Mouse (Mus musculus) Patski (cell line): ENCODE results near the gene Pde7b. TPM values are rescaled to one million over a fixed set of nuclear protein-coding genes. Genes with fewer than 3 reads are reported as not detected.

ENCODE experiments used
- ATAC-seq: fragments of 100-300 bp; one replicate; pipeline ENCODE4 v1.8.0; 2021
- CTCF ChIA-PET: fragments of 350-600 bp; sonication (Branson Sonifier 250); formaldehyde crosslinking; loops from one replicate; lab custom pipeline; 2022; ENCODE audit warnings: inconsistent platforms; lab: Charles Lee
- POLR2A ChIA-PET: fragments of 350-600 bp; sonication (Branson Sonifier 250); formaldehyde crosslinking; loops from one replicate; lab custom pipeline; 2022; ENCODE audit warnings: antibody characterized with exemption, inconsistent platforms; lab: Charles Lee
- DNase-seq: peaks from one replicate; pipeline ENCODE4 v3.0.0-alpha.2; 2011; ENCODE audit warnings: low read depth, low spot score
- H3K27me3 ChIP-seq: fragments of 371-371 bp; one replicate; pipeline ENCODE4 v1.5.1; 2021
- CTCF ChIP-seq: fragments of 100-300 bp; IDR thresholded peaks from one replicate; pipeline ENCODE4 v1.5.1; 2021
- in situ Hi-C: fragments of 300-500 bp; cut with MboI; formaldehyde crosslinking; loops from 3 replicates; pipeline ENCODE4 v1.11.1; 2018; ENCODE audit warnings: low pct_unique_long_range_greater_than_20kb, mixed read lengths
- polyA plus RNA-seq: library from polyadenylated mRNA; unstranded; gene quantifications from one replicate; pipeline ENCODE4 v1.2.3, GENCODE M21; 2021

Gene Pde7b
- polyA plus RNA-seq, 1 experiment from 2014 or later: 0.15 TPM

DNA sequence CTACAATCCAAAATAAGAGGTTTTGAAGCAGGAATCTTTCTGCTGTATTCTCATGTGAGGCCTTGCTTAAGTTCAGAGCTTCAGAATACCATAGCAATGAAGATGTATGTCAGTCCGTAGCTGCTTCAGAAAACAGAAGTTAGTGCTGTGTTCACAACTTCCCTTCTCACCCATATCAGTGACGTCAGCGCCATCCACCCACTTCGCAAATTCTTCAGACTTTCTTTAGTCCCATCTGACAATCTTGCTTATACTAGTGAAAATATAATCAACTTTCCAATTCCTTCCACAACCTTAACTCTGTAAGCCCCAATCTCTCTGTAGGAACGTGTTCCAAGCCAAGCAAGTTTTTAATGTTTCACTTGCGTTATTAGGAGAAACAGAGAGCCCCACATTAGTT, 326.7 kb downstream of the Pde7b start:
- CTCF ChIA-PET: no interaction called here
- in situ Hi-C loops: no loop called here
- H3K27me3 ChIP-seq: peaks cover 13% of the 10 kb centered on the region
- no peak for DNase-seq
- no peak for TF ChIP-seq CTCF
- POLR2A ChIA-PET: no interaction called here
- no peak for ATAC-seq

DNA sequence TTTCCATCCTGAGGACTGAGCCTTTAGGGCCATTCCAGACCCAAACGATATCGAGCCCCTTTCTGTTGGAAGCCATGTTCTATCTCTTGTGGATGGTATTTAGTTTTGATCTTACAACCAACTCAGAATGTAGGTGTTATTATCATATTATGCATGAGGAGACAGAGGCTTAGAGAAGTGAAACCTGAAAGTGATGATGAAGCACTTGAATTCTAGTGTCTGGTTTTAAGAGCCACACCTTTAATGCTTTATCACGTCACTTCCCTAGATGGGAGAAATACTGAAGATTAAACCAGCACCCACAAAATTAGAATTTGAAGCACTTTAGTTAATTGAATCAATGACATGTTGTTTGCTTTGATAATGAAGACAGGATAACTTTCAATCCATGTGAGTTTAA, 329.1 kb downstream of the Pde7b start:
- CTCF ChIA-PET: no interaction called here
- ATAC-seq (no peak), DNase-seq (no peak)
- peaks cover 13% of the 10 kb centered on the region for H3K27me3 ChIP-seq
- in situ Hi-C loops: no loop called here
- POLR2A ChIA-PET: no interaction called here
- TF ChIP-seq CTCF: no peak

DNA sequence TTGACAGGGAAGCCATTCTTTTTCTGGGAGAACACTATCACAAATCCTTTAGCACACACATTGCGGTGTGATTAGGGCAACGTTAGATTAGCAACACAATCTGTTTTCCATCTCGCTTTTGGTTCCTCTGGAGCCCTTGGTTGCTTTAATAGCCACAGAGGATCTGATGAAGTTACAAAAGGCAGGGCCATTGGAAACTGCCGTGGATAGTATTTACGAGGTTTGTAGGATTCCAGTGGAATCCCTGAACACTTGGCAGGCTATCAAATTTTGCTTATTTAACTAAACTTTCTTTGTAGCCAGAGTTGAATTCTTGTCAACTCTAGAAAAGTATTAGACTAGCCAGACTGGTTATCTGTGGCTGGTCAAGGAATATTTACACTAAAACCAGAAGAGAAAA, 330.1 kb downstream of the Pde7b start:
- no peak for DNase-seq
- ChIA-PET CTCF (no interaction called here), POLR2A (no interaction called here)
- peaks cover 13% of the 10 kb centered on the region for H3K27me3 ChIP-seq
- no peak for TF ChIP-seq CTCF
- in situ Hi-C loops: no loop called here
- ATAC-seq: no peak

DNA sequence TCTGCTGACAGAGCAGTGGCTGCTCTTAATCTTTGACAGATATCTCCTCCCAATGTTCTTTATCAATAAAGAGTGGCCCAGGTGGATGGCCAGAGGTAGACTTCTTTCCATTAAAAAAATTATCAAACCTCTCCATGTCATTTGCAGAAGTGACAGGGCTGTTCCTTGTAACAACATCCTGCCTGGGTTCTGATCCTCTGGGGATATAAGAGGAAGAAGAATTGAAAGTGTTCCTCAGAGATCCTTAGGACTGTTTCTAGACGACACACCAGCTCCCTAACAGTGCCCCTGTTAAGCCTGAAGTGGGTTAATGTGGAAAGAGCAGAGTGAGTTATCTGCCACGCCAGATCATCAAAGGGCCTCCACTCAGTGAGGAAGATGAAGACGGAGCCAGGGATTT, 334.3 kb downstream of the Pde7b start:
- no peak for DNase-seq
- ATAC-seq: no peak
- TF ChIP-seq CTCF: no peak
- POLR2A ChIA-PET: no interaction called here
- in situ Hi-C loops: no loop called here
- CTCF ChIA-PET: no interaction called here
- H3K27me3 ChIP-seq: peaks cover 8% of the 10 kb centered on the region

DNA sequence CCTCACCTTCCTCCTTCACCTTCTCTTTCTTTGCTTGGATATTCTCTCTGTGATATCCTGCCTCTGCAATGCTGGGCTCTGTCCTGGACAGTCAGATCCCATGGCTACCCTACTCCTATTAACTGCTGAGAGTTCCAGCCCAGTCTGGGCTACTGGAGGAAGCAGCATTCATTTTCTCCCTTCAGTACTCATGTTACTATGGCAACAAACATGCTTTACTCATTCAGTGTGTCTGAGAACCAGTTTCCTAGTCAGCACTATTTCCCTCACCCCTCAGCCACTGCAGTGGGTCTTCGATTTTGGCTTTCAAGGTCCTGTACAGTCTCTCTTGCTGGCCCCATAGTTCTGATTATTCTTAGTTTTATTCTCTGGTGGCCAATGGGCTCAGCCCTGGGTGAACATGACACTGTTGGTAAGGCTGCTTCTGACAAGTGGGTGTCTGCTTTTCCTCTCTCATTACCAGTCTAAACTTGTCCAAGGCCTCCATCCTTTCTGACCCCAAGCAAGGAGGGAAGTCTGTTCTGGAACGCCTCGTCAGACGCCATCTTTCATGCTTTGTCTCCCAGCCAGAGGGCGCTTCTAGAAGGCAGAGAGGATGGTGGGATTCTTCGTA, 342.0 kb downstream of the Pde7b start:
- TF ChIP-seq CTCF: no peak
- in situ Hi-C loops: no loop called here
- DNase-seq: no peak
- H3K27me3 ChIP-seq: peaks cover 8% of the 10 kb centered on the region
- ATAC-seq: no peak
- POLR2A ChIA-PET: no interaction called here
- CTCF ChIA-PET: no interaction called here

DNA sequence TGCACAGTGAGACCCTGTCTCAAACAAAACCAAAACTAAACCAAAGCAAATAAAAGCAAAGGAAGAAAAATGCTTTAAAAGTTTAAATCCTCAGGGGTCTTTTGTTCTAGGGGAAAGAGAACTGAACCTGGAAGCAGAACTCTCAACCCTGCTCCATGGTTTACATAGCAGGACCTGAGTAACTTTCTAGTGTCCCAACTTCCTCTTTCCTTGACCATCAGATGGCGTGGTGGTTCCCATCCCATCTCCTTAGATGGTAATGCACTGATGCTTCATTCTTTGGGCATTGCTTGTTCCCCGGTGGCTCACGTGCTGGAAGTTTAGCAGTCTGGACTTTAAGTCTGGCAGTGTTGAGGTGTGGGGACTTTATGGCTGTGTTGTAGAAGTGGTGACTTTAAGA, 343.5 kb downstream of the Pde7b start:
- TF ChIP-seq CTCF: no peak
- H3K27me3 ChIP-seq: peaks cover 6% of the 10 kb centered on the region
- CTCF ChIA-PET: no interaction called here
- DNase-seq: no peak
- in situ Hi-C loops: no loop called here
- ATAC-seq: no peak
- POLR2A ChIA-PET: no interaction called here

DNA sequence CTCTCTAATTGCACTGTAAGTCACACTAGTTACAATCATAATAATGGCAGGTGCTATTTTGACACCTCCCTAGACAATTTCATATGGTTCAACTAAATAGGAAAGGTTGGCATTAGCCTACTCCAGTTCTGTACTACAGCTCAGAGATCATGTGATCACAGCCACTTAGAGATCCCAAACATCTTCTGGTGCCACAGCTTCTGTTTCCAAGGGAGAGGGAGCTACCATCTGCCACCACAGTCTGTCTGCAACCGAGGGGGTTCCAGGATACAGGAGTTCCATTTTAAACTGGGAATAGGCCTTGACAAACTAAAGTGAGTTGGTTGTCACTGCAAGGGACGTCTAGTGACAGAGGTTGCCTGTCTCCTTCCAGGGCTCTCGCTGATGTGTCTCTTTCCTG, 344.1 kb downstream of the Pde7b start:
- peaks cover 9% of the 10 kb centered on the region for H3K27me3 ChIP-seq
- no peak for TF ChIP-seq CTCF
- in situ Hi-C loops: no loop called here
- ATAC-seq: no peak
- ChIA-PET POLR2A (no interaction called here), CTCF (no interaction called here)
- no peak for DNase-seq

DNA sequence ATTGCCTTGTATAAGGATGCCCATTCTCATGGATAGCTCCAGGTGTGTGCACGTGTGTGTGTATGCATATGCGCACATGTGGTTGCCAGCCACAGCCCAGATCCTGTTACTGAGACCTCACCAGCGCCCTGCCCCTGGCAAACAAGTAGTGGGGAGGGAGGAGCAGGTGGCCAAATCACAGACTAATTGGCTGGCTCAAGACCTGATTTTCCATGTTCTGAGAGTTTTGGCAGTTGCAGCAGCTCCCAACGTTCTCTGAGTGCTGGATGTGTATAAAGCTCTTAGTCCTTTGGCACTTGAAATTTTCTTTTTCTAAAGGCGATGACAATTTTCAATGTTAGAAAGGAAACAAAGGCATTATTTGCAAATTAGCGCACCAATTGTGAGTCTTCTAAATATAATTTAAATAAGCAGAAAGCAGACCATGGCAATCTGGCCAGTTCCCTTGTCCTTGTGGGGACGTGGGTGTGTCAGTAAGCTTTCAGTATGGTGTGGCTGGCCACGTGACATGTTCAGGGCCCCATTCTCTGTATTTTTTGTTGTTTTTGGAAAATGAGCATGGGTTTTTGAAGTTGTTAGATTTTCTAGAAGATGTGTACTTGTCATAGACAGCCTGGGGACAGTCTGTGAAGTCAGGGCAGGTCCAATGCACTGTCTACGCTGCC, 345.7 kb downstream of the Pde7b start:
- no peak for DNase-seq
- no peak for TF ChIP-seq CTCF
- peaks cover 12% of the 10 kb centered on the region for H3K27me3 ChIP-seq
- ChIA-PET POLR2A (no interaction called here), CTCF (no interaction called here)
- in situ Hi-C loops: no loop called here
- no peak for ATAC-seq

DNA sequence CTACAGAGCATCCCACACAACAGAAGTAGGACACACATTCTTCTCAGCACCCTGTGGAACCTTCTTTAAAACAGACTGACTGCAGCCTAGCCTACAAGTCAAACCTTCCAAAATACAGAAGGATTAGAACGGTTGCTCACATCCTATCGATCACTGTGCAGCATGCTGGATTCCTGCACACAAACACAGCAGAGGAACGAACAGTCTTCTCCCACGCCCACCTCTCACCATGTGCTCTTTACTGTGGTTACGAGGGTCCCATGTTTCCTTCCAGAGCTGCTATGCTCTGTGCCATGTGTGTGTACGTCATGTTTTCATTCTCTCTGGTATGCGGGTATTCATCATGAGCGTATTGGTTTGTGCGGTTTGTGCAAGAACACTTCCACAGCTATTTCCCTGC, 347.3 kb downstream of the Pde7b start:
- ATAC-seq (no peak), DNase-seq (no peak)
- H3K27me3 ChIP-seq: peaks cover 12% of the 10 kb centered on the region
- ChIA-PET POLR2A (no interaction called here), CTCF (no interaction called here)
- in situ Hi-C loops: no loop called here
- no peak for TF ChIP-seq CTCF

DNA sequence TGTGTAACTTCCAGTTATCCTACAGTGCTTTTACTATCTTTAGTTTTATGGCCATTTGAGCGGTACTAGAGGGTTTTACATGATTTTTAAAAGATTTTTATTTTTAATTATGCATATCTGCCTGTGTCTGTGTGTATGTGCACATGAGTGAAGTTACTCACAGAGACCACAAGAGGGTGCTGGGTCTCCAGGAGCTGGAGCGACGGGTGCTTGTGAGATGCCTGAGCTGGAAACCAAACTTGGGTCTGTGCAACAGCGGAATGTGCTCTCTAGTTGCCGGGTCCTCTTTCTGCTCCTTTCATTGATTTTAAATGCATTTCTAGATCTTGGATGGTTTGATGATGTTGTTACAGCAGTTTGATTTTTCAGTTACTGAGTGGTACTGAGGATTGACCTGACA, 352.8 kb downstream of the Pde7b start:
- in situ Hi-C loops: no loop called here
- POLR2A ChIA-PET: no interaction called here
- peaks cover 12% of the 10 kb centered on the region for H3K27me3 ChIP-seq
- CTCF ChIA-PET: no interaction called here
- no peak for ATAC-seq
- no peak for DNase-seq
- TF ChIP-seq CTCF: peak; percentile 29

DNA sequence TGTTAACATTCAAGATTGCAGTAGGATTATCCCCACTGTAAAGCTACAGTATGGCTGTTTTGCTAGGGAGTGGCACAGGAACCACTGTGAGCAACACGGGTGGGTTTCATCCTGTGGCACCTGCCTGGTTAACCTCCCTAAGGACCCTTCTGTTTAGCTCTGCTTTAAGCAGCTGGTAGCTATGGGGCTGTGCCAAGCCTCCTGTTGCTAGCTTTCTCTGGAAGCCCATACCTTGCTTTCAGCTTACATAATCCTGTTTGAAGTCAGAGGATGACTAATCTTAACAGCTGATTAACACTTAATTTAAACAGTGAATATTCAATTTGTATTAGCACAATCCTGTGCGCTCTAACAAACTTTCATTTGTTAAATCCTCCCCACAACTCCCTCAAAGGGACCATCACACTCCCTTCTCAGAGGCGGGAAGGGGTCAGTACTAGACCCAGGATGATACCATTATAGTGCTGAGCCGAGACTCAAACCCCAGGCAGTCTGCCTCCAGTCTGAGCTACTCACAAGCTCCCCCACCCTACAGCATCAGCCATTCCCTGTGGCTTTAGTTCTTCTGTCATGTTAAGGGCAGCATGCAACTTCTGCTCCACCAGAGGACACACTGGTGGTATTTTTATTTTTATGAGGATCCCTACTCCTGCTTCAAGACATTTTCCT, 362.3 kb downstream of the Pde7b start:
- CTCF ChIA-PET: interaction anchor here (0.8 to 2.0 kb wide), 9 partner anchors 10 to 589 kb away, joined by 3 to 8 read pairs (median 4); no protein-coding TSS in a partner anchor
- DNase-seq (no peak), ATAC-seq (no peak)
- in situ Hi-C loops: loop anchor here (5.0 kb wide), 1 partner anchor 570 kb away; no protein-coding TSS in a partner anchor
- POLR2A ChIA-PET: no interaction called here
- H3K27me3 ChIP-seq: no peaks in the 10 kb centered on the region
- no peak for TF ChIP-seq CTCF
